Mouse (Mus musculus) right cerebral cortex, postnatal 14 days (tissue): ENCODE results near the gene Sipa1.
"Not testable (repeated sequence)": the region's sequence is repeated elsewhere in the genome, so short reads cannot be mapped to it uniquely, and the experiment has no call there.

Experiments
- DNase-seq: peaks from one replicate; pipeline ENCODE4 v3.0.0; 2022

The Sipa1 gene

DNA sequence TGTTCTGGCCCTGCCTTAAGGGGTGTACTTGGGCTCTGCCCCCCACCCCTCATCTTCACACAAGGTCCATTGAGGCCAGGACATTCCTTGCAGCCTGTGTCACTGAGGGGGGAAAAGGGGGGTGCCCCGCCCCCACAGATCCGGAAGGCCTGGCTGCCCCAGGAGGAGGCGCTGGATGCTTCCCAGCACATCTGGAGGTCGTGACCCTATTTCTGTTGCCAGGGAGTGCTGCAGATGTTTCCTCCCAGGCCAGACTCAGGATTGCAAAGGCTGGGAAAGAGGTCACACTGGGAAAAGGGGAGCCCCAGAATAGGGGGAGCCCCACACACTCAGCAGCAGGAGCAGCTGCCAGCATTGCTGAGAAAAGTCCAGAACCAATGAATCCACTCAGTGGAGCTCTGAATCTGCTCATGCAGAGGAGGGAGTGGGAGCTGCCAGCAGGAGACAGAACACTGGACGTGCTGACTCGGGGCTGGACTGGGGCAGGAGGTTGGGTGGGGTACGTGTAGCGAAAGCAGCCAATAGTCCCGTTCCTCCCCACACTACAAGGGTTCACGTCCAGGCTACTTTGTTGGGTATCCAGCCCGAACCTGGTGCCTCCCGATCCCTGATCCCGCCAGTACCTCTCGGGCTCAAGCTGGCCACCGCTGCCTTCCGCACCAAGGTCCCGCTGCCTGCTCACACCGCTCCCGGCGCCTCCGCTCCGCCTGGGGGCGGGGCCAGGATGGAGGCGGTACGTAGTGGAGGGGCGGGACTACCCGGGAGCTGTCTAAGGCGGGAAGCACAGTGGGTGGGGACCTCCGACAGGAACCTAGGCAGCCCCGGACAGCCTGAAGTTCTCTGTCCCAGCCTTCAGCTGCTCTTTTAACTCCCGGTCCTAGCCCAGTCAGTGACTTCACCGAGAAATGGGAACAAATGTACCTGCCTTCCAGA, at the start of gene Sipa1:
Gene Sipa1 (minus strand): TSS at position 727 of the 933 bp plus-strand sequence.
- peak; percentile 71 for DNase-seq

GRCm38 (mm10) chr19:5713255-5713654, 49.7 kb upstream of the Sipa1 start:
- DNase-seq, result no peak

DNA sequence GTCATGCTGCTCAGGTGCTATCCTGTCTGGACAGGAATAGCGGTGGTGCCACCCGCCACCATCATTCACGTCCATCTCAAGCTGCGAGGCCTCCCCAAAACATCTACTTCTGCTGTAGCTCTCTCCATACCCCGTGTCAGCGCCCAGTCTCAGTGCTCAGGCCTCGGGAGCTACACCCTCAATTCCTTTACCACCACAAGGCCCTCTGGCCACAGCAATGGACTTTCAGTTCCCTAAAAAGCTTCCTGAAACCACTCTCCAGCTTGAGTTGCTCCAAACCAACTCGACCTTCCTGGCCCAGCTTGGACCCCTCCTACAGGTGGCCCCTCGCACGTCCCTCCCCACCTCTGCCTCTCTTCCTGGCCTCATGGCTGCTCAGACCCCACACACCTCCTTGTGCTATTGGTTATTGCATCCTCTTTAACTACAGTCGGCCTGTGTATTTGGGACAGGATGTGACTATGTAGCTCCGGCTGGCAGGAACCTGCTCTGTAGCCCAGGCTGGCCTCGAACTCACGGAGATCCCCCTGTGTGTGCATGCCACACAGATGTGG, 48.5 kb upstream of the Sipa1 start:
- no peak for DNase-seq

DNA sequence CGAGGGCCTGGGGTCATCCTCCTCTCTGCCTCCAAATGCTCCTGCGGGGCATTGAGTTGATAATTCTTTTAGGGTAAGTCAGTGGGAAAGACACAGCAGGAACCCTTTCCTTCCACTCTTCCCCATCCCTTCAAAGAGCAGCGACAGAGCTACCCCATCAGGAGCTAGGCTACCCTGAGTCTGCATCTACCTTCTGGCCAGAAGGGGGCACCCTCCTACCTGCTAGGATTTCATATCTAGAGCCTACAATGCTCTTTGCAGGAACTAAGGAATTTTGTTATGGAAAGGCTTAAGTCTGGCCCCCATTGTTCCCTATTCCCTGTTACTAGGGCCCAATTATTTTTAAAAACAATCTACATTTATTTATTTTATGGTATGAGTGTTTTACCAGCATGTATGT, 47.7 kb upstream of the Sipa1 start:
- peak; percentile 83 for DNase-seq

- no peak for DNase-seq
These were observed 47.1 kb upstream of the Sipa1 start for GRCm38 (mm10) chr19:5710581-5710980.

- no peak for DNase-seq
These were observed 46.6 kb upstream of the Sipa1 start for GRCm38 (mm10) chr19:5710068-5710467.

- DNase-seq, result no peak
These were observed 41.5 kb upstream of the Sipa1 start for GRCm38 (mm10) chr19:5704801-5705571.

GRCm38 (mm10) chr19:5704163-5704800, 40.8 kb upstream of the Sipa1 start, which contains the start of gene Kcnk7:
Gene Kcnk7, plus strand, starts transcription at chr19:5704367.
- no peak for DNase-seq

- no peak for DNase-seq
These were observed 32.4 kb upstream of the Sipa1 start for GRCm38 (mm10) chr19:5695849-5696462.

DNA sequence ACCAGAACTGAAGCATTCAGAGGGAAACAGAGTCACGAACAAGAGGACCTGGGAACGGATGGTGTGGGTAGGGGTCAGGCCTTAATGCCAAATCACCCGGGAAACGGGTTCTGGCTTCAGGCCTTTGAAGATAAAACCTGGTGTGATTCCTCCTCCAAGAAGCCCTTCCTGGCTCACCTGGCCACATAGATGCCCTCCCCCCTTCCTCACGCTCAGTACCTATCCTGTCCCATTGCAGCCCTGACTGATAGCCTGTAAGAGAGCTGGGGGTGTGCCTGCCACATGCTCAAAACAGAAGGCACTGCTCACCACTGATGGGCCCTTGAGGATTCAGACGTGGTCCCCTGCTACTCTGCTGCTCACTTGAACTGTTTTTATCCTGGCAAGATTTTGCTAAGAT, 30.3 kb upstream of the Sipa1 start:
- no peak for DNase-seq

GRCm38 (mm10) chr19:5692913-5693396, 29.4 kb upstream of the Sipa1 start:
- DNase-seq, result no peak

DNA sequence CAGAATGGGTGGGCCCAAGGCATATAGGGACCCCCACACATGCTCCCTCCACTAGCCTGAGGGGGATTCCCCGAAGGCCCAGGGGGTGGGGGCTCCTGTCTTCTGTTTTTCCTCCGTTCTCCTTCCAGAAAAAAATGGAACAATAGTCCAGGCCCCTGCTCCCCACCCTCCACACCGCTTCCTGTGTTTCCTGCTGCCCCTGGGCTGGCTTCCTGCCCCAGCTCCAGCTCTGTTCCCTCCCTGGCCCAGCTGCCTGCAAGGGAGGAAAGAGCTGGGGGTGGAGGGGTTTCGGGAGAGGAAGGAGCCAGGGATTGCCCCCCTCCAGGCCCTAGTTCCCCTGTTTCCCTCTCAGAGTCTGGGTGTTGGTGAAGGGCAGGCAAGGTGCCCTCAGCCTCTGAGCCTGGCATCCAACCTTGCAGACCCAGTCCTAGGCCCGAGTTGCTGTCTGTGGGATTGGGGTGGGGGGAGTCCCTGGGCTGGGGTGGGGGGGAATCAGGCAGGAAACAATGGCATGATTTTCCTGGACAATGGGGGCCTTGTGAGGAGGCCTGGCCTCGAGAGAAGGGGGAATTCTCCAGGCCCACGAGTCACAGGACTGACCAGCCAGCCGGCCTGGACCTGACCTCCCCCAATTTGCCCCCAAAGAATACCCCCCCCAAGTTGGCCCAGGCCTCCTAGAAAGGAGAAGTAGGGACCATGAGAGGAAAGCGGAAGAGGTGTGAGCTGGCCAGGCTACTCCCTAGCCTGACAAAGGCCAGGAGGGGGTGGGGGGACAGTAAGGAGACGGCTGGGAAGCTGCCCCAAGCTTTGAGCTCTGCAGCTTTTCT, 28.8 kb upstream of the Sipa1 start:
- no peak for DNase-seq

GRCm38 (mm10) chr19:5691601-5692000, 28.1 kb upstream of the Sipa1 start:
- DNase-seq, result no peak

GRCm38 (mm10) chr19:5690343-5690735, 26.8 kb upstream of the Sipa1 start:
- no peak for DNase-seq

GRCm38 (mm10) chr19:5689565-5690342, 26.2 kb upstream of the Sipa1 start:
- DNase-seq, result peak; percentile 76

DNA sequence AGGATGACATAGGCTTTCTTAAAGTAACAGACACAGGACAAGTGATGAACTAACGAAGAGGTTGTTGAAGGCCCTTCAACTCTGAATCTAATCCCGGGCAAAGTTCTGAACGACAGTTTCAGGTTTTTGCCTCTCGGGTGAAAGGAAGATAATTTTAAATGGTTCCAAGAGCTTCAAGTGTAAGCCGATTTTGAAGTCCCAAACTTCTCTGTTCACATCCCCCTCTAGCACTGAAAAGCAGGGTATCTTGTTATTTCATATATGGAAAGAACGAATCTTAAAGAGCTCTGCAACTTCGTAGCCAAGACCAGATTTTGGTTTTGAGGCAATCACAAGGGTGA, 25.6 kb upstream of the Sipa1 start:
- no peak for DNase-seq

DNA sequence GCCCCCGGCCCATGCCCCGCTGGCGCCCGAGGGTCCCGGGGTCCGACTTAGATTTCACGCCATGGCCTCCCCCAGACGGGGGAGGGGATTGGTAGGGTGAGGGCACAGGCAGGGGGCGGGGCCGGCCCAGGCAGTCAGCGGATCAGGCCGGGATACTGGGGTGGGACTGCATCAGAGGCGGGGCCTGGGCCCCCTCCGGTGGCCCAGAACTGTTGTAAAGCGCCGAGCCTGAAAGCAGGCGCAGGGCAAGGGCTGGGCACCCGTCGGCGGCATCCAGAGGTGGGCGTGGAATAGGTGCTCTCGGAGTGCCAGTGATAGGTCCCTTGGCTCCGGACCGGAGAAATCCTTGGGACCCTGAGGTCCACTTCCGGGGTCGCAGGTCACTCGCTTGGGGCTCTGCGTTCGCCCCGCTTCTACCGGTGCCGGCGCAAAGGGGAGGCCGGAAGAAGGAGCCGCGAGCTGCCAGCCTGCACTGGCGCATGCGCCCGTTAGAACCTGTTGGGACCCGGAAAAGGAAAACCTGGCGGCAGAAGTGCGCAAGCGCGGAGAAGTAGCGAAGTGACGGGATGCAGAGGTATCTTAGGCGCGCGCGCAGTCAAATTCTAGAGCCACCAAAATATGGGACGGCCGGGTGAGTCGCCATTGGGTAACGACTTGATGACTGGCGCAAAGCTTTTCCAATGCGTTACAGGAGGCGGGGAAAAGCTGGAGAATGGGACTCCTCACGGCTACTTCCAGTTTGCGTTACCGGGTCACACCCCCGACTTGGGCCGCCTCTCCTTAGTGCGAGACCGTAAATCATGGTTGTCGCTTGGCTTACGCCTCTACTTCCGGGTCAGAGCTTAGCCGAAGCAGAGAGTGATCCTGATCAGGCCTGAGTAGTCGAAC, 24.9 kb upstream of the Sipa1 start, which contains the start of the genes Map3k11 and Pcnx3:
Gene Map3k11 (plus strand): TSS at position 543 of the 888 bp plus-strand sequence.
Gene Pcnx3 (minus strand): TSS at position 709 of the 888 bp plus-strand sequence.
- DNase-seq, result peak; percentile 98

- no peak for DNase-seq
These were observed 24.2 kb upstream of the Sipa1 start for GRCm38 (mm10) chr19:5687738-5688137.

GRCm38 (mm10) chr19:5686954-5687353, 23.4 kb upstream of the Sipa1 start:
- DNase-seq, result not testable (repeated sequence)
